Mouse (Mus musculus) skeletal muscle tissue, postnatal 0 days (tissue): ENCODE results near the gene Tmem201. TPM values are rescaled to one million over a fixed set of nuclear protein-coding genes. Genes with fewer than 3 reads are reported as not detected.

ENCODE experiments used
- polyA plus RNA-seq: library from polyadenylated mRNA; unstranded; fragments of >200 nt; fragmentation: Nextera tagmentation; extraction: Ambion mirVana; gene quantifications from 2 replicates; pipeline ENCODE4 v1.2.1, GENCODE M21; 2015

Tmem201 gene
- 28.3 and 32.9 TPM in 2 replicates for polyA plus RNA-seq

DNA sequence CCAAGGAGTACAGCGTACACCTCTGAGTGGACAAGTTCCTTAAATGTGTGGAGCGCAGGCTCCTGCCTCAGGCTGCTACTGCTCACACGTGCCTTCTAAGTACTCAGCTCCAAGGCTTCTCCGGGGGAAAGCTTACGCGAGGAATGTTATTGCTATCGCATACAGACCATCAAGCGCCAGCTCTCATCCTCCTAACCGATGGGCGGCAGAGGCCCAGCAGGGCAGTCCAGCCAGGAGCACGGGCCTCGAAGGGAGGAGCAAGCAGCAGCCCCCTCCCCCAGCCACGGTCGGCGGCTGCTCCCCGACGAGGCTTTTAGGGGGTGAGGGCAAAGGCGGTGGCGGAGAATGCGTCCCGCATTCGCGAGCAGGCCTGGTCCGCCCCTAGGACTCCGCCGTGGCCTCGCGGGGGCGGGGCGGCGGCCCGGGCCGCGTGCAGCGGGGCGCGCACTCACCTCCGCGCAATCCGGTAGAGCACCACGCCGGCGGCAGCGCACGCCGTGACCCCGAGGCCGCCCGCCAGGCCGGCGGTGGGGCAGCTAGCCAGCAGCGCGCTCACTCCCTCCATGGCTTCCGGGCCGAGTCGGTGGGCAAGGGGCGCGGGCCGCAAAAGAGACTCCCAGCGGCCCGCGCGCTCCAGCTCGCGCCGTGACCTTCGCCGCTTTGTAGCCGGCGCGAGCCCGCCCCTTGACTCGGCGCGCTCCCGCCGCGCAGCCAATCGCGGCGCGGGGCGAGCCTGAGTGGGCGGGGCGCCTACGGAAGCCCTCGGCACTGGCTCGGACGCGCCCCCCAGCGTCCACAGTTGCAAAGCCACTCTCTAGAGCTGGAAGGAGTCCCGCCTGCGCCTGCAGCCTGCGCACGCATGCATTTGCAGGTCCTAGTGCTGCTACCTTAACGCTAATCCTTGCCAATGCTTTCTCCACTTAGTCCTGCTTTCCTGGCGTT is at the start of gene Tmem201:
TSS of gene Tmem201 (minus strand) at position 662 of the 942 bp plus-strand sequence.

DNA sequence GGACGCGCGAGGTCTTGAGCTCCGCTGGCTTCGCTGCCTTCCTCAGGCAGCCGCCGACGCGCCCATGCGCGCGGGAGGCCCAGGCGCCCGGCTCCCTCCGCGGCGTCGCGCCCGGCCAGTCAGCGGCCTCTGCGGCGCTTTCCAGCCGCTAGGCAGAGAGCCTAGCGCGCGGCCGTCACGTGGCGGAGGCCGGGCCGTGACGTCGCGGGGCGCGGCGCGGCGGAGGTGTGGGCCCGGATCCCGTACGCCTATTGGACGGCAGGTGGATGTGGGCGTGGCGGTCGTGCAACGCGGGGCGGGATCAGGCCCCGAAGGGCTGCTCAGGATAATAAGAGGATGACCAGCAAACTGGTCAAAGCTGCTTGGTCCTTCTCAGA is 36.2 kb upstream of the Tmem201 start, which contains the start of gene Slc25a33:
TSS of gene Slc25a33 (minus strand) at position 184 of the 377 bp plus-strand sequence.

DNA sequence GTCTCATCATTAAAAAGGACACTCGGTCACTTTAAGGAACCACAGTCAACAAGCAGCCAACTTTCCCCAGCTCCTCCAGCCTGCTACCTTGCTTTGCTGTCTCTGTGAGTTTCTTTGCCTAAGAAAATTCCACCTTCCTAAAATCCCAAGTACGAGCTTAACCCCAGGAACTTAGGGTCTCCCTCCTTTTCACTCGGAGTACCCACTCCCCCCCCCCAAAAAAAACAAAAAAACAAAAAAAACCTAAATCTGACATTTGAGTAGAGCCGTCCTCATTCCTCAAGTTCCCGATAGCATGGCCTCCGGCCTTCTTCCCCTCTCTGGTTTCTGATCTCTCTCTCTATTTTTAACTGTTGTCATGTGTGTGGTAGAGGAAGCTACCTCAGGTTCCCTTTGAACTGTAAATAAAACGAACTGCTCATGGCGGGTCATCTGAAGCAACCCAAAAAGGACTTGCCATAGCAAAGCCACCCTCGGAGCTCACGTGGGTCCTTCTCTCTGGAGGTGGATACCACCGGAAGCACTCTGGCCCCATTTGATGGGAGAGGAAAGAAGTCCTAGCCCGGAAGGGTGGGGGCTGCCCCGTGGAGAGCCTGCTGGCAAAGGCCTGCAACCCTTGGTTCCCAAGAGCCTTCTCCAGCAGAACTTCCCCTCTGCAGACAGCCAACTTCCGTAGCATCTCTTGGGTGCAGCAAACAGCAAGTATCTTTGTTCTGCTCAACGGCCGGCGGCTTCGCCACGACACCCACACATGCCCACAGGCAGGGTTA is 35.4 kb downstream of the Tmem201 start, which contains the start of gene Pik3cd:
TSS of gene Pik3cd (minus strand) at position 362 of the 770 bp plus-strand sequence.

Other genes starting within 250 kb of the Tmem201 start
- gene Ctnnbip1, start 219.8 kb downstream of the Tmem201 start, polyA plus RNA-seq, result 100 and 119 TPM in 2 replicates
- gene Clstn1, start 151.6 kb downstream of the Tmem201 start, polyA plus RNA-seq, result 17.3 and 17.4 TPM in 2 replicates
- gene Pik3cd, start 35.5 kb downstream of the Tmem201 start, polyA plus RNA-seq, result 2.9 and 3.4 TPM in 2 replicates
- 14.4 and 14.6 TPM in 2 replicates for gene Slc25a33, start 36.2 kb upstream of the Tmem201 start, polyA plus RNA-seq
- gene Spsb1, start 217.0 kb upstream of the Tmem201 start, polyA plus RNA-seq, result 9.7 and 10.4 TPM in 2 replicates